Mouse (Mus musculus) urinary bladder, postnatal 36 days (tissue): ENCODE data around the gene Psmb3.
"Not testable (repeated sequence)": the region's sequence is repeated elsewhere in the genome, so short reads cannot be mapped to it uniquely, and the experiment has no call there.

Experiments used
- DNase-seq, 2 experiments: peaks; one replicate each; pipeline ENCODE4 v3.0.0; 2022; ENCODE audit warnings: low spot score in 2 of 2, mixed read lengths in 1 of 2

Psmb3 gene

GRCm38 (mm10) chr11:97717369-97718280, 14.4 kb downstream of the Psmb3 start:
- DNase-seq, result no peak

- no peak for DNase-seq
Observed at GRCm38 (mm10) chr11:97718281-97718860, 15.2 kb downstream of the Psmb3 start.

- no peak for DNase-seq
Observed at GRCm38 (mm10) chr11:97719041-97719440, 15.8 kb downstream of the Psmb3 start.

GRCm38 (mm10) chr11:97721338-97721737, 18.1 kb downstream of the Psmb3 start:
- no peak for DNase-seq

GRCm38 (mm10) chr11:97723709-97724108, 20.5 kb downstream of the Psmb3 start:
- DNase-seq, result no peak

- DNase-seq, result no peak
Observed at GRCm38 (mm10) chr11:97728311-97728710, 25.1 kb downstream of the Psmb3 start.

GRCm38 (mm10) chr11:97728730-97729129, 25.5 kb downstream of the Psmb3 start:
- DNase-seq, result no peak

- DNase-seq, result no peak
Observed at GRCm38 (mm10) chr11:97733689-97734088, 30.5 kb downstream of the Psmb3 start.

- DNase-seq, result not testable (repeated sequence)
Observed at GRCm38 (mm10) chr11:97734810-97735209, 31.6 kb downstream of the Psmb3 start.

GRCm38 (mm10) chr11:97736645-97737044, 33.4 kb downstream of the Psmb3 start:
- DNase-seq, result no peak

- DNase-seq, result no peak
Observed at GRCm38 (mm10) chr11:97737600-97737999, 34.4 kb downstream of the Psmb3 start.

- no peak for DNase-seq
Observed at GRCm38 (mm10) chr11:97738703-97739102, 35.5 kb downstream of the Psmb3 start.

GRCm38 (mm10) chr11:97739155-97739554, 36.0 kb downstream of the Psmb3 start:
- DNase-seq, result no peak

- peak in 1 of 2 experiments; percentile 35 for DNase-seq
Observed at GRCm38 (mm10) chr11:97740190-97740589, 37.0 kb downstream of the Psmb3 start.

GRCm38 (mm10) chr11:97742157-97742556, 39.0 kb downstream of the Psmb3 start:
- no peak for DNase-seq

GRCm38 (mm10) chr11:97742591-97742990, 39.4 kb downstream of the Psmb3 start:
- DNase-seq, result no peak

GRCm38 (mm10) chr11:97743423-97743822, 40.2 kb downstream of the Psmb3 start:
- DNase-seq, result no peak

GRCm38 (mm10) chr11:97744063-97744717, 41.0 kb downstream of the Psmb3 start, which contains the start of gene Pip4k2b:
Pip4k2b (minus strand) TSS chr11:97744704.
- peak; percentile 23 to 49 for DNase-seq

- DNase-seq, result peak; percentile 98 to 99
Observed at GRCm38 (mm10) chr11:97744718-97745330, 41.6 kb downstream of the Psmb3 start.

GRCm38 (mm10) chr11:97745331-97745721, 42.1 kb downstream of the Psmb3 start:
- DNase-seq, result no peak

GRCm38 (mm10) chr11:97747773-97748172, 44.6 kb downstream of the Psmb3 start:
- no peak for DNase-seq

- no peak for DNase-seq
Observed at GRCm38 (mm10) chr11:97748496-97748895, 45.3 kb downstream of the Psmb3 start.
